Mouse (Mus musculus) thymus, postnatal 25 days (tissue): ENCODE results near the gene Slc41a3.
"Not testable (repeated sequence)": the region's sequence is repeated elsewhere in the genome, so short reads cannot be mapped to it uniquely, and the experiment has no call there.

Experiments
- DNase-seq: peaks from one replicate; pipeline ENCODE4 v3.0.0; 2022

The Slc41a3 gene

GRCm38 (mm10) chr6:90625207-90625994, 20.9 kb downstream of the Slc41a3 start:
- no peak for DNase-seq

- DNase-seq: no peak
Observed at GRCm38 (mm10) chr6:90627556-90627955, 23.0 kb downstream of the Slc41a3 start.

- peak; percentile 27 for DNase-seq
Observed at GRCm38 (mm10) chr6:90629506-90629905, 25.0 kb downstream of the Slc41a3 start.

- no peak for DNase-seq
Observed at GRCm38 (mm10) chr6:90630427-90630826, 25.9 kb downstream of the Slc41a3 start.

- not testable (repeated sequence) for DNase-seq
Observed at GRCm38 (mm10) chr6:90632526-90632925, 28.0 kb downstream of the Slc41a3 start.

- no peak for DNase-seq
Observed at GRCm38 (mm10) chr6:90635081-90635480, 30.6 kb downstream of the Slc41a3 start.

- no peak for DNase-seq
Observed at GRCm38 (mm10) chr6:90635611-90636010, 31.1 kb downstream of the Slc41a3 start.

- DNase-seq: no peak
Observed at GRCm38 (mm10) chr6:90643057-90643456, 38.5 kb downstream of the Slc41a3 start.

GRCm38 (mm10) chr6:90644965-90645364, 40.4 kb downstream of the Slc41a3 start:
- DNase-seq: no peak

- DNase-seq: no peak
Observed at GRCm38 (mm10) chr6:90648391-90648790, 43.9 kb downstream of the Slc41a3 start.

- no peak for DNase-seq
Observed at GRCm38 (mm10) chr6:90649279-90649678, 44.8 kb downstream of the Slc41a3 start.

- no peak for DNase-seq
Observed at GRCm38 (mm10) chr6:90650634-90651033, 46.1 kb downstream of the Slc41a3 start.

GRCm38 (mm10) chr6:90653736-90654135, 49.2 kb downstream of the Slc41a3 start:
- peak; percentile 61 for DNase-seq

- peak; percentile 30 for DNase-seq
Observed at GRCm38 (mm10) chr6:90656344-90656850, 51.9 kb downstream of the Slc41a3 start.

- DNase-seq: no peak
Observed at GRCm38 (mm10) chr6:90659913-90660312, 55.4 kb downstream of the Slc41a3 start.

- no peak for DNase-seq
Observed at GRCm38 (mm10) chr6:90660398-90661028, 56.0 kb downstream of the Slc41a3 start.

- no peak for DNase-seq
Observed at GRCm38 (mm10) chr6:90661029-90661399, 56.5 kb downstream of the Slc41a3 start.

GRCm38 (mm10) chr6:90662148-90662547, 57.6 kb downstream of the Slc41a3 start:
- no peak for DNase-seq

- no peak for DNase-seq
Observed at GRCm38 (mm10) chr6:90663736-90664135, 59.2 kb downstream of the Slc41a3 start.

GRCm38 (mm10) chr6:90668693-90669092, 64.2 kb downstream of the Slc41a3 start:
- no peak for DNase-seq

GRCm38 (mm10) chr6:90678759-90679158, 74.2 kb downstream of the Slc41a3 start:
- DNase-seq: no peak

GRCm38 (mm10) chr6:90680401-90680800, 75.9 kb downstream of the Slc41a3 start:
- no peak for DNase-seq

GRCm38 (mm10) chr6:90683831-90684532, 79.5 kb downstream of the Slc41a3 start:
- no peak for DNase-seq

- no peak for DNase-seq
Observed at GRCm38 (mm10) chr6:90686812-90687211, 82.3 kb downstream of the Slc41a3 start.
